Mouse (Mus musculus) heart, embryonic 15.5 days (tissue): ENCODE measurements around the gene Tcf7. TPM values are rescaled to one million over a fixed set of nuclear protein-coding genes. Genes with fewer than 3 reads are reported as not detected.

Experiments
- ATAC-seq: fragments of 200-750 bp; cut with Nextera tagmentation; replicated peaks from 2 replicates; pipeline ENCODE4 v1.8.0; 2017; ENCODE audit warnings: low read depth, moderate TSS enrichment; ENCODE audit not compliant: insufficient number of reproducible peaks, insufficient read depth, low FRiP score
- H3K27ac ChIP-seq: fragments of 300-500 bp; sonication (generic); 2 replicates; pipeline ENCODE4 v1.5.1; 2015; ENCODE audit warnings: mild to moderate bottlenecking, inconsistent platforms
- H3K27me3 ChIP-seq: fragments of 300-500 bp; sonication (generic); 2 replicates; pipeline ENCODE4 v1.6.1; 2015; ENCODE audit warnings: inconsistent platforms
- H3K36me3 ChIP-seq: fragments of 300-500 bp; sonication (generic); 2 replicates; pipeline ENCODE4 v1.6.1; 2015; ENCODE audit warnings: mild to moderate bottlenecking, inconsistent platforms
- H3K4me1 ChIP-seq: fragments of 300-500 bp; sonication (generic); replicated peaks from 2 replicates; pipeline ENCODE4 v1.6.1; 2015; ENCODE audit warnings: inconsistent platforms
- H3K4me2 ChIP-seq: fragments of 300-500 bp; sonication (generic); 2 replicates; pipeline ENCODE4 v1.6.1; 2015; ENCODE audit warnings: inconsistent platforms, mild to moderate bottlenecking, moderate library complexity
- H3K4me3 ChIP-seq: fragments of 300-500 bp; sonication (generic); 2 replicates; pipeline ENCODE4 v1.5.1; 2015; ENCODE audit warnings: mild to moderate bottlenecking, inconsistent platforms
- H3K9ac ChIP-seq: fragments of 300-500 bp; sonication (generic); 2 replicates; pipeline ENCODE4 v1.6.1; 2015; ENCODE audit warnings: mild to moderate bottlenecking, inconsistent platforms
- H3K9me3 ChIP-seq: fragments of 300-500 bp; sonication (generic); replicated peaks from 2 replicates; pipeline ENCODE4 v1.6.1; 2016; ENCODE audit warnings: inconsistent platforms
- WGBS: fragments of 180-500 bp; shearing (Covaris S2); methylation state at CpG from one replicate; pipeline ENCODE4 v1.1.7; 2015; ENCODE audit warnings: mixed read lengths; 5-methylcytosine and 5-hydroxymethylcytosine counted together
- polyA plus RNA-seq: library from polyadenylated mRNA; unstranded; fragments of >200 nt; fragmentation: Nextera tagmentation; extraction: Ambion mirVana; gene quantifications from 2 replicates; pipeline ENCODE4 v1.2.1, GENCODE M21; 2015

The Tcf7 gene
- polyA plus RNA-seq, 1 experiment from 2014 or later: 5.0 TPM

DNA sequence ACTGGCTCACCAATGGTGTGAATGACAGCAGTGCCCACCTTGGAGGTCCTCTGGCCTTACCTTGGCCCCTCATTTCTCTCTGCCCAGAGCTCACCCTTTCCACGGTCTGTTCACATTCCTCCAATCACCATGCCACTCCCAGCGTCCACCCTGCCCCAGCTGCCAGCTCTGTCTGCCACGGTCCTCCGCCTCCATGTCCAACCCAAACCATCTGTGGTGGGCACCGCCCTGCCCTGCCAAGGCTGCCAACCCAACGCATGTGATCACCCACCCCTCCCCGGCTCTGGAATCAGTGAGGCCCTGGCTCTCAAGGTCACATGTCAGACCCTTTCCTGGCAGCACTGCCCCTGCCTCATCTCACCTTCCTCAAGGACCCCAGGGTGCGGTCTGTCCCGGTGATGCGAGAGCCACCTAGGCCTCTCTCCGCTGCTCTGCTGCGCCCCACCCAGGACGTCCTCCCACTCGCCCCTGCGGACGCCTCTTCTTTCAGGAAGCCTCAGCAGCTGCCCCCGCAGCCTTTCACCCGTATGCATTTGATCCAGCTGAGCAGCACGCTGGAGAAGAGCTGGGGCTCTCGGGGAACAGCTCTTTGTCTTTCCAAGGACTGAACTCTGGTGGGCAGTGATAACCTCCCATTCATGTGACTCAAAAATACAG is 8.2 kb downstream of the Tcf7 start:
- Histone ChIP-seq H3K4me1 (peaks cover 42% of the 10 kb centered on the region), H3K36me3 (no peaks in the 10 kb centered on the region), H3K27me3 (no peaks in the 10 kb centered on the region), H3K9ac (no peak overlapping the region), H3K4me3 (no peak overlapping the region), H3K27ac (no peak overlapping the region; the same call in 1 of the 2 replicates), H3K4me2 (no peak overlapping the region), H3K9me3 (no peaks in the 10 kb centered on the region)
- WGBS: 74% methylated on average over 20 of the region's 20 CpGs
- no peak; the same call in 1 of the 2 replicates for ATAC-seq

DNA sequence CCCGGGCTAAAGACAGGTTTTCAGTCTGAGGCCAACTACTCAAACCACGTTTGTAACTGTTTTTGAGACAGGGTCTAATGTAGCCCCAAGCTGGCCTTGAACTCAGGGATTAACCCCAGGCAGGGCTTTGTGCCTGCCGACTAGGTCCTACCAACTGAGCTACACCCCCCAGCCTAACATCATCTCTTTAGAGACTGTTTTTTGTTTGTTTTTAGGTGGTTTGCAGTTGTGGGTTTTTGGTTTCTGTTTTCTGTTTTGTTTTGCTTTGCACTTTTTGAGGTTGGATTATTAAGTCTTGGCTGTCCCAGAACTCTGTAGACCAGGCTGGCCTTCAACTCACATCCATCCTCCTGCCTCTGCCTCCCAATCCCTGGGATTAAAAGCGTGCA is 8.9 kb downstream of the Tcf7 start:
- no peaks in the 10 kb centered on the region for H3K9me3 ChIP-seq
- H3K4me2 ChIP-seq: no peak overlapping the region
- H3K9ac ChIP-seq: no peak overlapping the region
- no peaks in the 10 kb centered on the region for H3K36me3 ChIP-seq
- H3K27me3 ChIP-seq: no peaks in the 10 kb centered on the region
- 81% methylated on average over 4 of the region's 4 CpGs for WGBS
- H3K4me1 ChIP-seq: peaks cover 46% of the 10 kb centered on the region
- no peak overlapping the region for H3K27ac ChIP-seq
- no peak overlapping the region for H3K4me3 ChIP-seq
- ATAC-seq: no peak

DNA sequence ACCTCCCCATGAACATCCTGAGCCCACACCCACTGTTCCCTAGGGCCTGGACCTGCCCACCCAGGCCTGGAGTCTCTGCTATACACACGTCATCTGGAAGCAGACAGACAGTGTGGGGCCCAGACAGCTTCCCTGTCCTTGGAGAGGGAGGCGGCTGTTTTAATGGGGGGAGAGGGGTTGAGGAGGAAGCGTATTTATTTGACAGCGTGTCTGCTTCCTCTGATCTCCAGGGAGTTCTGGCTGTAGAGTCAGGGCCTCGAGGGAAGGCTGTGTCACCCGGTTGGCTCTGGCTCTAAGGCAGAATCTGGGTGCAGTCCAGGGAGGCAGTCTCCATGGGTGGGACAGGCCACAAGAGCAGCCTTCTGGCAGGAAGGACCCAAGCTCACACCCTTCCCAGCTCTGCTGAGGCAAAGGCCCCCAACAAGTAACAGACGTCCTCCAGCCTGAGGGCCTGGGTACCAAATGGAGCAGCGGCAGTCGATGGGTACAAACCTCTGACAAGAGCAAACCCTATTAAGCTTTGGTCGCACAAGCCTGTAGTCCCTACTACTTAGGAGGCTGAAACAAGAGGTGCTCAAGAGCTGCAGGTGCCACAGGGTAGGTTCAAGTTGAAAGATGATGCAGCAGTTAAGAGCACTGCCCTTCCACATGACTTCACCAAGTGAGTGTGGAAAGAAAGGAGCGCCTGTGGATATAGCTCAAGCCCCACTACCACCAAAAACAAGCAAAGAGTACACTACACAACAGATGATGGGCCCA is 9.5 kb downstream of the Tcf7 start:
- ATAC-seq: no peak; the same call in 1 of the 2 replicates

DNA sequence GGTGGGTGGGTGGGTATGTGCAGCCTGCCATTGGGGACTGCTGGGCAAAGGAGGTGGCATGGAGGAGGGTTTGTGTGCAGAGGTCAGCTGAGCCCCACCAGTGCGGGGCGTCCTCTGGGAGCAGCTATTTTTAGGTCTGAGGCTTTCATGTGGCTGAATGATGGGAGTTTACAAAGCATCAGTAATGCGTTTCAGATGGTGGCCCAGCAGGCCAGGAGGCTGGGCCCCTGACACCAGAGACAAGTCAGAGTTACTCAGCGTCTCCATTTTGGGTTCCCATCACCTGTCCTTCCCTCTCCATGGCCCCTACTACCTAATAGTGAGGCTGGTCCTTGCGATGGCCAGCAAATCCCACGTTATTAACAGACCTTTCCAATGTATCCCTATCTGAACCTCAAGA is 10.2 kb downstream of the Tcf7 start:
- H3K9ac ChIP-seq: no peak overlapping the region

More for the DNA sequence above, 9.5 kb downstream of the Tcf7 start:
- Histone ChIP-seq H3K9ac (no peak overlapping the region), H3K27me3 (no peaks in the 10 kb centered on the region), H3K9me3 (no peaks in the 10 kb centered on the region), H3K4me3 (no peak overlapping the region), H3K4me1 (peaks cover 52% of the 10 kb centered on the region), H3K36me3 (no peaks in the 10 kb centered on the region), H3K4me2 (no peak overlapping the region), H3K27ac (no peak overlapping the region)
- 58% methylated on average over 11 of the region's 11 CpGs for WGBS

DNA sequence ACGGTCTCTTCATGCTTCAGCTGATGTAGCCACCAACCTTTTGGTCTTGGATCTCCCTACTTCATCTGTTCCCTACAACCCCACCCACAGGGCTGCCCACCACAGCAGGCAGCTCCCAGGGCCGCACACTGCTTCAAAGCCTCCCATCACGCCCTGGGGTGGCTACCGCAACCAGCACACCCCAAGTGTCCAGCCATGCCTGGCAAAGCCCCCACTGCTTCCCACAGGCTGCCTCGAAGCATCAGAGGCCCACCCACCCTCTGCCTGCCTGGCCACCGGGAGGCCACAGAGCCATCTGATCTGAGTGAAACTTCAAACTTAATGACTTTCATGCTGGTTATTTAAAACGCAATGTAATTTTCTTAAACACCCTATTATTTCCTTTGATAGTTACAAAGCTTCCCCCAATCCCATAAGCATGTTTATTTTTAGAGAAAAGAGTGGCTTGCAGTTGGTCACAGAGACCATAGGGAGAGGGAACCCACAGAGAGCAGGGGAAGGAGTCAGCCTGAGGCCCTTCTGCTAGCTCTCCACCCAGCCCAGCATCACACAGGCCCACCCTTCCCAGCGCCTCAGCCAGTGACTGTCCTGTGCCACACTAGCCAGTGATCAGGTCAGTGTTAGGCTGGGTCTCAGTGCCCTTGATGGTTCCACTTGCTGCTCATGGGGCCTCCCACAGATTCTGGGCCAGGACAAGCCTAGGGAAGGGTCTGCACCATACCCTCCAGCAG is 10.9 kb downstream of the Tcf7 start:
- H3K27me3 ChIP-seq: no peaks in the 10 kb centered on the region
- peak overlapping the region; percentile 28; the same call in 1 of the 2 replicates for H3K9ac ChIP-seq
- H3K4me1 ChIP-seq: peaks cover 62% of the 10 kb centered on the region
- no peaks in the 10 kb centered on the region for H3K9me3 ChIP-seq
- H3K36me3 ChIP-seq: no peaks in the 10 kb centered on the region
- H3K27ac ChIP-seq: no peak overlapping the region
- 76% methylated on average over 8 of the region's 8 CpGs for WGBS
- ATAC-seq: no peak
- no peak overlapping the region for H3K4me3 ChIP-seq
- no peak overlapping the region for H3K4me2 ChIP-seq

More for the DNA sequence above, 10.2 kb downstream of the Tcf7 start:
- peaks cover 59% of the 10 kb centered on the region for H3K4me1 ChIP-seq
- WGBS: 54% methylated on average over 6 of the region's 6 CpGs
- no peak for ATAC-seq
- no peak overlapping the region for H3K4me2 ChIP-seq
- H3K27me3 ChIP-seq: no peaks in the 10 kb centered on the region
- H3K4me3 ChIP-seq: no peak overlapping the region
- H3K36me3 ChIP-seq: no peaks in the 10 kb centered on the region
- H3K27ac ChIP-seq: no peak overlapping the region
- no peaks in the 10 kb centered on the region for H3K9me3 ChIP-seq

DNA sequence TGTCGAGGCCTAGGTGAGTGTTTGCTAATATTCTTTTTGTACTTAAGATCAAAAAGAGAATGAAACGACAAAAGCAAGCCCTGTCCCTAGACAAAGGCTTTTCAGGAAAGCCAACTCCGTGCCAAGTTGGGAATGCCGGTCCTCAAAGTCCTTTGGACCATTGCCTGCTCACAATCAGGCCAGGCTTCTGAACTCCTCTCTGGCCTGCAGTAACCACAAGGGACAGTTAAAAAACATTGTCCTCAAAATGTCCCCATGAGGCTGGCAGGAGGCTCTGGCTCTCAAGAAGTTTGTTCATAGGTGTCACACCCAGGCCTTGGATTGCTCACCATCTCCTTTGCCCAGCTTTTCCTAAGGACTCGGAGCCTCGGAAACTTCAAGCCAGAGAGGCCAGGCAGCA is 13.0 kb downstream of the Tcf7 start:
- H3K9ac ChIP-seq: no peak overlapping the region
- H3K4me2 ChIP-seq: no peak overlapping the region
- no peaks in the 10 kb centered on the region for H3K36me3 ChIP-seq
- H3K9me3 ChIP-seq: no peaks in the 10 kb centered on the region
- no peak overlapping the region for H3K27ac ChIP-seq
- H3K4me1 ChIP-seq: peaks cover 70% of the 10 kb centered on the region
- no peak for ATAC-seq
- WGBS: 72% methylated on average over 6 of the region's 6 CpGs
- no peaks in the 10 kb centered on the region for H3K27me3 ChIP-seq
- H3K4me3 ChIP-seq: no peak overlapping the region

DNA sequence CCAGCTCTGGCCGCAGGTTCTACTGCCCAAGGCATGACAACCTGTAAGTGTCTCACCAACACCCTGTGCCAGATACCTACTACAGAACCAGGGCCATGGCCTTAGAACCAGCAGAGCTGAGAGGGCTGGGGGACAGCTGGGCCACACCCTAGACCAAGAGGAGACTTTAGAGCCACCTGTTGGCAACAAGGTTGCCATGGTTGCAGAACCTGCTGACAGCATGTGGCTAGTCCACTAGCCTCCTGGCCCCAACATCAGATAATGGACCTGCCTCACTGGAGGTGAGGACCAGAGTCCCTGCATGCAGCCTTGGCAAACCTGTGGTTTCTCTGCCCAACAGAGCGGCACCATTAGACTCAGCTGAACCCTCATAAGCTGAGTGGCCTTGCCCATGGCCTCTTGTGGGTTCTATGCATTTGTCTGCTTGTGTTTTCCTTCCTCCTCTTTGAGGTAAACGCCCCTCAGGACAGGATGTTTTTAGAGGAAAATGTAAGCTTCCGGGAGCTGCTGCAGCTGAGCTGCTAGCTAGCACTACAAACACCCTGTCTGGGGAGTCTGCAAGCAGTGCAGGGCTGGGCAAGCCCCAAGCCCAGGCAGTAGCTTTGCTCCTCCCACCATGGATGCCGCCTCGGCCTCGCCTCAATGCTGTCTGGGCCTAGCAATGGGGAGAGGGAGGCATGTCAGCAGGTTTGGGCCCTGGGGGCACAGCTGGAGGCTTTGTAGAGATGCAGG is 14.5 kb downstream of the Tcf7 start:
- H3K27ac ChIP-seq: peak overlapping the region; percentile 44
- H3K9ac ChIP-seq: no peak overlapping the region
- H3K27me3 ChIP-seq: no peaks in the 10 kb centered on the region
- 48% methylated on average over 7 of the region's 7 CpGs for WGBS
- H3K4me3 ChIP-seq: no peak overlapping the region
- no peaks in the 10 kb centered on the region for H3K9me3 ChIP-seq
- no peak for ATAC-seq
- no peaks in the 10 kb centered on the region for H3K36me3 ChIP-seq
- no peak overlapping the region for H3K4me2 ChIP-seq
- H3K4me1 ChIP-seq: peaks cover 61% of the 10 kb centered on the region

DNA sequence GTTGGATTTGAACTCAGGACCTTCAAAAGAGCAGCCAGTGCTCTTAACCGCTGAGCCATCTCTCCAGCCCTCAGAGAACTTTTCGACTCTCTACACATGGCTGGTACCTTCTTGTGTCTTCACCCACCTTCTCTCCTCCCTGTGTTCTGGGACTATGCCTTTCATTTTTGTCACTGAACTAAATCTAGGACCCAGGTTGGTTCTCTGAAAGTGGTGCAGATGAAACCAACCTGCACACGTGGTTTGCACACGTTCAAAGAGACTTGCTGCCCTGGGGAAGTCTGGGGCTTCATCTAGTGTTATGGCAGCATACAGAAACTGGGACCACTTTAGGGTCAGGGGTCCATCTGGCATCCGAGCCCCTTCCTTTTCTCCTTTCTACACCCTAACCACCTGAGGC is 15.5 kb downstream of the Tcf7 start:
- ATAC-seq: no peak
- Histone ChIP-seq H3K9me3 (no peaks in the 10 kb centered on the region), H3K36me3 (no peaks in the 10 kb centered on the region), H3K9ac (no peak overlapping the region), H3K4me3 (no peak overlapping the region), H3K27me3 (no peaks in the 10 kb centered on the region), H3K4me2 (no peak overlapping the region), H3K4me1 (peaks cover 51% of the 10 kb centered on the region), H3K27ac (no peak overlapping the region)
- 85% methylated on average over 5 of the region's 5 CpGs for WGBS

DNA sequence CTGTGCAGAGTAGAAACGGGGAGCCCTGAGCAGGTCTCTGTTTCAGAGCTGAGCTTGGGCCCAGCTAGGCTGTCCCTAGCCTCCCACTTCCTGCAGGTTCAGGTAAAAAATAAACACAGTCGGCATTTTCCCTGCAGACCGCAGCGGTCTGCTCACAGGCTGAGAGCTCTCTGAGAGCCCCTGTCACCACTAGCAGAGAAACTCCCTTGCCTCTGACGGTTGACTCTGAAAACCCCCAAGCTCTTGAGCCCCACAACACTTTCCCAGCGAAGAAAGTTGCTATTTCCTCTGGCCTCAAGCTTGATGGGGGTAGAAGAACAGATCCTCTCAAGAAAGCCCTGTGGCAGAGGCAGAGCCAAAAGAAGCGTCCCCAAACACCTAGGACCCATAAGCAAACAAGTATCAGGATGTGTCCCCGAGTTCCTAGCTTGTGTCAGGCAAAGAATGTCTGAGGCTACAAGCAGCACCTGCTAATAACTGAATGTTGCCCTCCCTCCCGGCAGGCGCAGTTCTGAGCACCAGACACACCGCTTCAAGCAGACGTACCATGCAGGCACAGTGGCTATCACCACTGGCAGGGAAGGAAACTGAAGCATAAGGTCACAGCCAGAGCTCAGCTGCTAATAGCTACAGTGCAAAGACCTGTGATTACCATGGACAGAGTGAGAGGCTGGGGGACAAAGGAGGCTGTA is 17.1 kb downstream of the Tcf7 start:
- no peak overlapping the region for H3K9ac ChIP-seq
- ATAC-seq: no peak

DNA sequence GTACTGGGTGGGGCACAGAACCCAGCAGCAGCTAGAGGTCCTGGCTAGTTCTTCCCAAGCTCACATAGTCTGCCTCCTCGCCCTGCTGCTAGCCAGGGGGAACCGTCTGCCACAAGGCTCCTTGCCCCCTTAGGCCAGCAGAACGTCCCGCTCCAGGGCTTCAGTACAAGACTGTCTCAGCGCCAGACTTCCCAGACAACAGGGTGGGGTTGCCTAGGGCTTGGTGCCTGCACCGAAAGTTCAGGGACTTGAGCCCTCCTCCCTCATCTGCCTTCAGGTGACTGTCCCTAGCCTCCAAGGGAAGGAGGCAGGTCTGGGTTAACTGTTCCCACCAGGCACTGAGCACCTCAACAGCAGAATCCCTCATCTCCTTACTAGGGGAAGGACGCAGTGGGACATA is 17.9 kb downstream of the Tcf7 start:
- H3K27me3 ChIP-seq: no peaks in the 10 kb centered on the region
- no peak overlapping the region for H3K4me2 ChIP-seq
- WGBS: 85% methylated on average over 7 of the region's 7 CpGs
- no peak overlapping the region for H3K9ac ChIP-seq
- ATAC-seq: no peak
- peaks cover 42% of the 10 kb centered on the region for H3K4me1 ChIP-seq
- H3K27ac ChIP-seq: no peak overlapping the region
- H3K9me3 ChIP-seq: no peaks in the 10 kb centered on the region
- H3K36me3 ChIP-seq: no peaks in the 10 kb centered on the region
- no peak overlapping the region for H3K4me3 ChIP-seq

More for the DNA sequence above, 17.1 kb downstream of the Tcf7 start:
- Histone ChIP-seq H3K4me1 (peaks cover 44% of the 10 kb centered on the region), H3K36me3 (no peaks in the 10 kb centered on the region), H3K4me3 (no peak overlapping the region), H3K9me3 (no peaks in the 10 kb centered on the region), H3K27me3 (no peaks in the 10 kb centered on the region), H3K27ac (peak overlapping the region; percentile 29; the same call in 1 of the 2 replicates), H3K4me2 (peak overlapping the region; percentile 16)
- WGBS: 26% methylated on average over 12 of the region's 12 CpGs
